Mouse (Mus musculus) limb, embryonic 15.5 days (tissue): ENCODE data around the gene Ydjc. TPM values are rescaled to one million over a fixed set of nuclear protein-coding genes. Genes with fewer than 3 reads are reported as not detected.
"Not testable (repeated sequence)": the region's sequence is repeated elsewhere in the genome, so short reads cannot be mapped to it uniquely, and the experiment has no call there.

Experiments
- ATAC-seq: fragments of 200-750 bp; cut with Nextera tagmentation; 2 replicates; pipeline ENCODE4 v1.8.0; 2017; ENCODE audit warnings: low read depth, moderate TSS enrichment; ENCODE audit not compliant: insufficient number of reproducible peaks, low FRiP score, low TSS enrichment
- H3K27ac ChIP-seq: fragments of 300-500 bp; sonication (generic); 2 replicates; pipeline ENCODE4 v1.5.1; 2015; ENCODE audit warnings: moderate library complexity, mild to moderate bottlenecking, inconsistent platforms
- H3K27me3 ChIP-seq: fragments of 300-500 bp; sonication (generic); 2 replicates; pipeline ENCODE4 v1.6.1; 2015; ENCODE audit warnings: inconsistent platforms
- H3K36me3 ChIP-seq: fragments of 300-500 bp; sonication (generic); 2 replicates; pipeline ENCODE4 v1.6.1; 2015; ENCODE audit warnings: inconsistent platforms
- H3K4me1 ChIP-seq: fragments of 300-500 bp; sonication (generic); 2 replicates; pipeline ENCODE4 v1.6.1; 2015; ENCODE audit warnings: inconsistent platforms
- H3K4me2 ChIP-seq: fragments of 300-500 bp; sonication (generic); 2 replicates; pipeline ENCODE4 v1.6.1; 2015; ENCODE audit warnings: mild to moderate bottlenecking, inconsistent platforms
- H3K4me3 ChIP-seq: fragments of 300-500 bp; sonication (generic); 2 replicates; pipeline ENCODE4 v1.5.1; 2015; ENCODE audit warnings: mild to moderate bottlenecking, inconsistent platforms
- H3K9ac ChIP-seq: fragments of 300-500 bp; sonication (generic); 2 replicates; pipeline ENCODE4 v1.6.1; 2015; ENCODE audit warnings: inconsistent platforms
- H3K9me3 ChIP-seq: fragments of 300-500 bp; sonication (generic); 2 replicates; pipeline ENCODE4 v1.6.1; 2016; ENCODE audit warnings: inconsistent platforms
- WGBS: fragments of 180-500 bp; shearing (Covaris S2); methylation state at CpG from one replicate; pipeline ENCODE4 v1.1.7; 2015; 5-methylcytosine and 5-hydroxymethylcytosine counted together
- polyA plus RNA-seq: library from polyadenylated mRNA; unstranded; fragments of >200 nt; fragmentation: Nextera tagmentation; extraction: Ambion mirVana; gene quantifications from 2 replicates; pipeline ENCODE4 v1.2.1, GENCODE M21; 2015

Ydjc gene
- polyA plus RNA-seq, 1 experiment from 2014 or later, result 14.0 TPM

DNA sequence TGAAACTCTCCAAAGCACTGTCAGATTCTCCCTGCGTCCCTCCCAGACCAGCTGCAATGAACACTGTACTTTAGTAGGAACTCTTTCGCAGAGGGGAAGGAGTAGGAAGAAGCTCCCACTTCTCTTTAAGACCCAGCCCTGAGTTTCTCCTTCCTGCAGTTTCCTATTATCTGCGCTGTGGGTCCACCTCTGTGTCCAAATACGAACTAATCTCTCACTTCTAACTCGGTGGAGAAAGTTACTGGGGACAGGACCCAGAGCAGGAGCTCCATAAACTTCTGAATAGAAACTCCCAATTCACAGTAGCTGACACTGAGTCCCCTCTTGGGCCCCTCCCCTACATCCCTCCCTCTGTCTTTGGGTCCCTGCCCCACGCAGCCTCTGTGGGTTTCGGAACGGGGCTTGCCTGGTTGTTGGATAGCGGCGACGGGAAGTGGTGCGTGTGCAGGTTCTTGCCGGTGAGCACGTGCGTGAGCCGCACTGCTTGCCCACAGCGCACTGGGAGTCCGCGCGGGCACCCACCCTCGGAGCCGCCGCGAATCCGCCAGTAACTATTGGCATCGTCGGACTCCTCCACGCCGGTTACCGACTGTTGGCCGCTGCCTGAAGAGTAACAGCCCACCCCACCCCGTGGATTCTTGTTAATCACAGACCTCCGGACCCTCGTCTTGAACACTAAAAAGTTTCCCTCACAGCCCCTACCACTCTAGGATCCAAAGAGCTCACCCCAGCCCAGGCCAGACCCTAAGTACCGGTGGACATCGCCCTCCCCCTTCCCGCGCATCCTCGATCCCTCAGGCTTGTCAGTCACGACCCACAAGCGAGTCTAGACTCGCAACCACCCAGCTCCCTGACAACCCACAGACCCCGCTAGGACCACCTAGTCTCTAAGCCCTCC, 13.0 kb upstream of the Ydjc start:
- Histone ChIP-seq H3K4me3 (peak overlapping the region; percentile 80), H3K9ac (peak overlapping the region; percentile 69), H3K27me3 (no peaks in the 10 kb centered on the region), H3K27ac (peak overlapping the region; percentile 35; the same call in 1 of the 2 replicates), H3K36me3 (no peaks in the 10 kb centered on the region), H3K4me2 (peak overlapping the region; percentile 95), H3K9me3 (no peaks in the 10 kb centered on the region), H3K4me1 (peaks cover 12% of the 10 kb centered on the region)
- WGBS, result 3% methylated on average over 43 of the region's 43 CpGs
- no peak for ATAC-seq

DNA sequence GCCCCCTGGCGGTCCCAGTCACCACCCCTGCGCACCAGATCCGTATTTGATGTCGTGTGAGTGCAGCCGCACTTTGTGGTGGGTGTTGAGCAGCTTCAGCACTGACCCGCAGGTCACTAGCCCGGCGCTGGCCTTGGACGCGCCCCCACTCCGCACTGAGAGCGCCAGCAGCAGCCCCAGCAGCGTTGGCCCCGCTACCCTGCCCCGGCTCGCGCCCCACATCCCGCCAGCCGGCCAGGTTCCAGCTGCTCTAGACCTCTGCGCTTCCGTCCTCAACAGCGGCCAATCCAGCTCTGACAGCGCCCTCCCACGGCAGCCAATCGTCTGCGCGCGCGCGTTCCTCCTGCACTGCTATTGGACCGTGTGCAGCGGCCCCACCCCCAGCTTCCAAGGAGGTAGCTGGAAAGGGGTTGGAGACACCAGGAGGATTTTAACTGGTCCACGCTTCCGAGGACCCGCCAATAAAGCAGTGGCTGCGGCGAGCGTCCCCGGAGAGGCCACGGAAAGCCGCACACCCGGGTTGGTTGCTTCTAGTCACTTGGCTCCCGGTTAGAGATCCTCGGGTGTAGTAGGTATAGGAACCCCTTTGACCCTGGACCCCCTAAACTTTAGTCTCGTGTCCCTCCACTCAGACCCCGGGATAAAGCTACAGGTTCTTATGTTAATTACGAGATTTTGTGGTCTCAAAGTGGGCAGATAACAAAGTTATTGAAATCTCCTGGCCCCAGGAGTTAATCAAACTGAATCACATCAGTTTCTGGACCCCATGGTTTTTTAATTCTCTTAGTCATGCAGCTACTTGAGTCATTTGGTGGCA, 12.1 kb upstream of the Ydjc start, which contains the start of gene Sdf2l1:
TSS of gene Sdf2l1 (minus strand) at position 295 of the 817 bp plus-strand sequence.
- ATAC-seq, result peak; percentile 99
- Histone ChIP-seq H3K9ac (peak within 1 kb of the TSS; percentile 69), H3K36me3 (no peaks in the 10 kb centered on the region), H3K27ac (peak within 1 kb of the TSS; percentile 35), H3K4me2 (peak within 1 kb of the TSS; percentile 95), H3K9me3 (no peaks in the 10 kb centered on the region), H3K27me3 (no peaks in the 10 kb centered on the region), H3K4me1 (peaks cover 12% of the 10 kb centered on the region), H3K4me3 (peak within 1 kb of the TSS; percentile 80)
- under 1% methylated on average over 47 of the region's 47 CpGs for WGBS

DNA sequence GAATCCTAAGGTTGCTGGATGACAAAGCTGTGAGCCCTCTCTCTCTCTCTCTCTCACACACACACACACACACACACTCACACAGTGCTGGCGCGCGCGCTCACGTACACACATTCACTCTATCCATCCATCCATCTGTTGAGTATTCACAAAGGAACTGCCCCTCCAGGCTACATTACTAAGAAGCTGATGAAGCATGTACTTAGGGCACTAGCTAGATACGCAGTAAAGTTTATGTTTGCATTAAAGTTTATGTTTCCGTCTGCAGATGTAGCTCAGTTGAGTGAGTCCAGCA, 11.6 kb upstream of the Ydjc start:
- Histone ChIP-seq H3K27ac (no peak overlapping the region), H3K36me3 (no peaks in the 10 kb centered on the region), H3K4me3 (peak overlapping the region; percentile 80), H3K9ac (0 out of 2 replicates have a peak overlapping the region, but pooled peaks have one; percentile 37), H3K4me2 (peak overlapping the region; percentile 95), H3K9me3 (no peaks in the 10 kb centered on the region), H3K27me3 (no peaks in the 10 kb centered on the region), H3K4me1 (peaks cover 12% of the 10 kb centered on the region)
- no peak for ATAC-seq
- 34% methylated on average over 7 of the region's 7 CpGs for WGBS

DNA sequence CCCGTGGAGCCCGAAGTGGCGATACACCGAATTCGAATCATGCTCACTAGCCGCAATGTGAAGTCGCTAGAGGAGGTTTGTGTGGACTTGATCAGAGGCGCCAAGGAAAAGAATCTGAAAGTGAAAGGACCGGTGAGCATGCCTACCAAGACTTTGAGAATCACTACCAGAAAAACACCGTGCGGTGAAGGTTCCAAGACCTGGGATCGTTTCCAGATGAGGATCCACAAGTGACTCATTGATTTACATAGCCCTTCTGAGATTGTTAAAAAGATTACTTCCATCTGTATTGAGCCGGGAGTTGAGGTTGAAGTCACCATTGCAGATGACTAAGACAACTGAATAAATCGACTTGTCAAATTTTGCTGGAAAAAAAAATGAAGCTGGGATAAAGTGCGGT, 7.1 kb upstream of the Ydjc start:
- Histone ChIP-seq H3K27me3 (no peaks in the 10 kb centered on the region), H3K36me3 (no peaks in the 10 kb centered on the region), H3K9ac (no peak overlapping the region), H3K27ac (no peak overlapping the region), H3K9me3 (no peaks in the 10 kb centered on the region), H3K4me3 (no peak overlapping the region), H3K4me1 (peaks cover 6% of the 10 kb centered on the region; the same call in 1 of the 2 replicates), H3K4me2 (no peak overlapping the region)
- ATAC-seq, result no peak
- 74% methylated on average over 15 of the region's 15 CpGs for whole genome bisulfite sequencing

DNA sequence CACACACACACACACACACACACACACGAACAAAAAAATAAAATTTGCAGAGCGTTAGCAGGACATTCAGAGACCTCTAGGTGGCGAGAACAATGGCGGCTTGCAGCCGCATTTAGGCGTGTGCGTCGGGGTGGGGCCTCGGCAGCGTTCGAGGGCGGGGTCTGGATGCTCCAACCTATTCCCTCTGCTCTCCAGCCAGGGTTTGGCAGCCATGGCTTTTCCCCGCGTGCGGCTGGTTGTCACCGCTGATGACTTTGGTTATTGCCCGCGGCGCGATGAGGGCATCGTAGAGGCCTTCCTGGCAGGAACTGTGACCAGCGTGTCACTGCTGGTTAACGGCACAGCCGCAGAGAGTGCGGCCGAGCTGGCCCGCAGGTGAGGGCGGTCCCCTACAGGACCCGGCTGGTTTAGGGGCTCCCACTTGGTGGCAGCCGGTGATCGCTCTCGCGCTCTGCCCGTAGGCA, 2.4 kb downstream of the Ydjc start, which contains the start of gene Ccdc116:
TSS of gene Ccdc116 (minus strand) at position 458 of the 464 bp plus-strand sequence.
- H3K9me3 ChIP-seq, result no peaks in the 10 kb centered on the region
- peak; percentile 80 for ATAC-seq
- H3K9ac ChIP-seq, result peak within 1 kb of the TSS; percentile 35; the same call in 1 of the 2 replicates
- peak within 1 kb of the TSS; percentile 99 for H3K4me2 ChIP-seq
- H3K4me1 ChIP-seq, result peaks cover 16% of the 10 kb centered on the region
- peak within 1 kb of the TSS; percentile 60 for H3K4me3 ChIP-seq
- WGBS, result under 1% methylated on average over 34 of the region's 34 CpGs
- H3K27me3 ChIP-seq, result peaks cover 9% of the 10 kb centered on the region
- peaks cover 11% of the 10 kb centered on the region for H3K36me3 ChIP-seq
- H3K27ac ChIP-seq, result no peak within 1 kb of the TSS

DNA sequence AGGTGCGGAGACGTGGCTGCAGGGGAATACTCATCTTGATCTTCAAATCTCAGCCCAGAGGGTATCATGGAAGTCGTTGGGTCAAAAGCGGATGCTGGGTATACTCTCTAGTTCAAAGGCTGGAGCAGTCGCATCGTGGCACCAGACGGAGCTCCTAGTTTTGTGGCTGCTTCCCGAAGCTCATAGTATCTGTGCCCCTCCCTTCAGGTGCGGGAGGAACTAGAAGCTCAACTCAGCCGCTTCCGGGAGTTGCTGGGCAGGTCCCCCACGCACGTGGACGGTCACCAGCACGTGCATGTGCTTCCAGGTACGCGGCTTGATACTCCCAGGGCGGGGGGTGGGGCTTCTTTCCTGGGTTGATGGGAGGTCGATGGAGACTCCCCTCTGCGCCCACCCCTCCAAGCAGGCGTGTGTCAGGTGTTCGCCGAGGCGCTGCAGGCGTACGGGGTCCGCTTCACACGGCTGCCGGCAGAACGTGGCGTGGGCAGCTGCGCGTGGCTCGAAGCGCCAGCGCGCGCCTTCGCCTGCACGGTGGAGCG, 3.0 kb downstream of the Ydjc start:
- peaks cover 9% of the 10 kb centered on the region for H3K27me3 ChIP-seq
- no peak for ATAC-seq
- peak overlapping the region; percentile 99 for H3K4me2 ChIP-seq
- H3K4me3 ChIP-seq, result peak overlapping the region; percentile 60
- peaks cover 16% of the 10 kb centered on the region for H3K4me1 ChIP-seq
- H3K27ac ChIP-seq, result no peak overlapping the region
- WGBS, result 0% methylated on average over 41 of the region's 41 CpGs
- H3K9me3 ChIP-seq, result no peaks in the 10 kb centered on the region
- peak overlapping the region; percentile 35; the same call in 1 of the 2 replicates for H3K9ac ChIP-seq
- H3K36me3 ChIP-seq, result peaks cover 18% of the 10 kb centered on the region

DNA sequence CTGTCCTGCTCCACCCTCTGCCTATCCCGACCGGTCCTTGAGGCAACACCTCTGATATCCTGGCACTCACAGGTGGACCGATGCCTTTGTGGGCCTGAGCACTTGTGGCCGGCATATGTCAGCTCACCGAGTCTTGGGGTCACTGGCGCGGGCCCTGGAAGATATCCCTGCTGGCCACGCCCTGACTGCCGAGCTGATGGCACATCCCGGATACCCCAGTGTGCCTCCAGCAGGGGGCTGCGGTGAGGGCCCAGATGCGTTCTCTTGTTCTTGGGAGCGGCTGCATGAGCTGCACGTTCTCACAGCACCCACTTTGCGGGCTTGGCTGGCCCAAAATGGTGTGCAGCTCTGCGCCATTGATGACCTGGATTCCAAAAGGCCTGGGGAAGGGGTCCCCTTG, 3.7 kb downstream of the Ydjc start:
- H3K9me3 ChIP-seq, result no peaks in the 10 kb centered on the region
- peaks cover 9% of the 10 kb centered on the region for H3K27me3 ChIP-seq
- H3K4me2 ChIP-seq, result peak overlapping the region; percentile 99
- H3K9ac ChIP-seq, result 0 out of 2 replicates have a peak overlapping the region, but pooled peaks have one; percentile 35
- no peak; the same call in 1 of the 2 replicates for ATAC-seq
- peaks cover 24% of the 10 kb centered on the region for H3K36me3 ChIP-seq
- no peak overlapping the region for H3K27ac ChIP-seq
- H3K4me1 ChIP-seq, result peaks cover 16% of the 10 kb centered on the region
- WGBS, result 8% methylated on average over 16 of the region's 16 CpGs
- H3K4me3 ChIP-seq, result peak overlapping the region; percentile 60

DNA sequence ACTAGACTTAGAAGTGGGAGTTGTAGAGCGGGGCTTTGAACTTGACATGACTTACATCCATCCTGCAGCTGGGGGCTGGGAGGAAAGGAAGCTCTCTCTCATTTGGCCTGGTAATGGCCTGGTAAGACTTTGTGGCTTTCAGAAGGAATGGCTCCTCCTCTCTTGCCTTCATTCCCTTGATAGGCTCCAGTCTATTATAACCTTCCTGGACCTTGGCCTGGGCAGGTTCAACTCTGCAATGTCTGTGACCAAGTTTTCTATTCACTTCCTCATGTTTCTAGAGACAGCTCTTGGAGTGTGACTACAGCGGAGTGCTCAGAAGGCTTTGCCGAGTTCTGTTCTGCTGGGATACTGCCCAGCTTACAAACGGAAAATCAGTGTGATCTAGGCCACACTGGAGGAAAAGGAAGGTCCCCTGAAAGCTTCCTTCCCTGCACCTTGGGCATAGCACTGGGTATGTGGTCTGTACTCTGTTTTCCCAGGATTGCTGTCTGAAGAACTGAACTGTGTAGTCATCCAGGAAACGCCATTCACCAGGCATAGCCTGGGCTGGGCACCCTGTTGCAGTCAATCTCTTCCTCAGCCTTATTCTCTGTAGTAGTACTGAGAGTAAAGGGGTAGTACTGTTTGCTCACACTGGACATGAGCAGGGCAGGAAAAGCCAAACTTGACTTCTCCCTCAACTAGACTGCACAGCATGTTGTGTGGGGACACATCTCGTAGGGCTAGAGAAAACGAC, 6.3 kb downstream of the Ydjc start:
- Histone ChIP-seq H3K4me1 (peaks cover 16% of the 10 kb centered on the region), H3K36me3 (peaks cover 45% of the 10 kb centered on the region), H3K4me3 (no peak overlapping the region), H3K9me3 (no peaks in the 10 kb centered on the region), H3K27me3 (peaks cover 9% of the 10 kb centered on the region), H3K9ac (no peak overlapping the region), H3K27ac (no peak overlapping the region), H3K4me2 (no peak overlapping the region)
- 83% methylated on average over 7 of the region's 7 CpGs for WGBS
- no peak for ATAC-seq

DNA sequence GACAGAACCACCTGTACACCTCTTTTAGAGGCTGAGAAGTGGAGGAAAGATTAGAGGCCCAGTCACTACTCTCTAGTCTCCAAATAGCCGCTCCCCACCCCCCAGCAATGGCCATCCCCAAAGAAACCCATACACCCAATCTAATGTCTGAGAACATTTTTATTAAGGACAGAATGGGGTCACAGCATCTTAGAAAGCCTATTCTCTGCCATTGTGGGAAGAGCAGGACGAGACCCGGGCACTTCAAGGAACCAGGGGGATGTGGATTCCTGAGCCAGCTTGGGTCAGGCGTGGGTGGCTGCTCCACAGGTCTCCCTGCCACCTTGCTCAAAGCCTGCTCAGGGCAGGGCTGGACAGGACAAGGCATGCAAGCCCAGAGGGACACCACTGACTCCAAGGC, 7.5 kb downstream of the Ydjc start:
- H3K4me1 ChIP-seq, result peaks cover 14% of the 10 kb centered on the region
- no peak overlapping the region for H3K27ac ChIP-seq
- H3K36me3 ChIP-seq, result peaks cover 52% of the 10 kb centered on the region
- H3K9me3 ChIP-seq, result no peaks in the 10 kb centered on the region
- H3K4me2 ChIP-seq, result no peak overlapping the region
- H3K9ac ChIP-seq, result no peak overlapping the region
- 91% methylated on average over 4 of the region's 4 CpGs for WGBS
- peaks cover 9% of the 10 kb centered on the region for H3K27me3 ChIP-seq
- no peak for ATAC-seq
- no peak overlapping the region for H3K4me3 ChIP-seq

DNA sequence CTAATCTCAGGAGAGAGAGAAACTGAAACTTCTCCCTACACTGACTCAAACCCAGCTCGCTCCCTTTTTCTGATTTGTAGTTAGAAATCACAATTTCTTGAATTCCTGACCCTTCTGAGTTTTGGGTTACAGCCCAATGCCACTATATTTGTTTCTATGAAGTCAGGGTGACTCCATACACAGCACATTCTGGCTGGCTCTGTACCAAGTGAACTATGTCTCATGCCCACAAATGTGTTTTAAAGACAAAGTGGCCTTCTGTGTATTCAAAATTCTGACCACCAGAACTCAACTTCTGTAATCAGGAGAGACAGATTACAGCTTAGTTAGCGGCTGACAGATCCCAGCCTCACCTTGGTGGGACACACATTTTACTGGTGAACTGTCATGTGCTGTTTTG, 9.9 kb downstream of the Ydjc start:
- 91% methylated on average over 2 of the region's 2 CpGs for WGBS

DNA sequence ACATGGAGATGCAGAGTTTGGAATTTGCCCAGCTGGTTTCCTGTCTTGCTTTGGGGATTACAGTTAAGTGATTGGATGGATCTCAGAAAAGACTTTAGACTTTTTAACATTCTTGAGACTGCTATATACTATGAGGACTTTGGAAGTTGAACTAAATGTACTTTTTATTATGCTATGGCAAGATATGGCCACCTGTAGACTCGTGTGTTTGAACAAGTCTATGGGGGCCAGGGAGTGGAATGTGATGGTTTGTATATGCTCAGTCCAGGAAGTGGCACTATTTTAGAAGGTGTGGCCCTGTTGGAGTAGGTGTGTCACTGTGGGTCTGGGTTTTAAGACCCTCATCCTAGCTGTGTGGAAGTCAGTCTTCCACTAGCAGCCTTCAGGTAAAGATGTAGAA, 21.1 kb downstream of the Ydjc start:
- not testable (repeated sequence) for ATAC-seq, H3K27me3 ChIP-seq, H3K9ac ChIP-seq, H3K27ac ChIP-seq, H3K9me3 ChIP-seq, H3K4me3 ChIP-seq, H3K4me1 ChIP-seq, H3K4me2 ChIP-seq
- peaks cover 38% of the 10 kb centered on the region for H3K36me3 ChIP-seq
- WGBS, result 84% methylated on average over 1 of the region's 1 CpGs

More for the DNA sequence above, 9.9 kb downstream of the Ydjc start:
- no peak overlapping the region for H3K27ac ChIP-seq
- H3K4me2 ChIP-seq, result no peak overlapping the region
- no peak overlapping the region for H3K9ac ChIP-seq
- ATAC-seq, result no peak
- H3K4me1 ChIP-seq, result no peaks in the 10 kb centered on the region
- H3K27me3 ChIP-seq, result no peaks in the 10 kb centered on the region
- no peak overlapping the region for H3K4me3 ChIP-seq
- H3K36me3 ChIP-seq, result peaks cover 75% of the 10 kb centered on the region
- no peaks in the 10 kb centered on the region for H3K9me3 ChIP-seq
